Mouse (Mus musculus) embryonic fibroblast, embryonic 13.5 days (primary cell): ENCODE measurements at regions not wholly inside any gene's neighbourhood (a gene's known extent, or its start where the extent isn't known, plus 50 kb on each side); places are given as distances from the start of the nearest gene placed in this dataset.

Source experiments
- H3K27ac ChIP-seq: 2 replicates; pipeline ENCODE4 v1.5.1; 2012; ENCODE audit warnings: low read length, control low read depth, inconsistent platforms; ENCODE audit not compliant: insufficient read depth
- H3K4me1 ChIP-seq: 2 replicates; pipeline ENCODE4 v1.6.1; 2011; ENCODE audit warnings: low read length; ENCODE audit not compliant: control insufficient read depth, insufficient read depth
- H3K4me3 ChIP-seq: 2 replicates; pipeline ENCODE4 v1.5.1; 2011; ENCODE audit warnings: mild to moderate bottlenecking, control low read depth, low read length; ENCODE audit not compliant: insufficient read depth
- CTCF ChIP-seq: IDR thresholded peaks from 2 replicates; pipeline ENCODE4 v1.5.1; 2011; ENCODE audit warnings: mild to moderate bottlenecking, control low read depth, low read length, moderate library complexity, borderline replicate concordance; ENCODE audit not compliant: insufficient read depth
- POLR2A ChIP-seq: IDR thresholded peaks from 2 replicates; pipeline ENCODE4 v1.6.1; 2011; ENCODE audit warnings: low read depth, mild to moderate bottlenecking, control low read depth, low read length, moderate library complexity

DNA sequence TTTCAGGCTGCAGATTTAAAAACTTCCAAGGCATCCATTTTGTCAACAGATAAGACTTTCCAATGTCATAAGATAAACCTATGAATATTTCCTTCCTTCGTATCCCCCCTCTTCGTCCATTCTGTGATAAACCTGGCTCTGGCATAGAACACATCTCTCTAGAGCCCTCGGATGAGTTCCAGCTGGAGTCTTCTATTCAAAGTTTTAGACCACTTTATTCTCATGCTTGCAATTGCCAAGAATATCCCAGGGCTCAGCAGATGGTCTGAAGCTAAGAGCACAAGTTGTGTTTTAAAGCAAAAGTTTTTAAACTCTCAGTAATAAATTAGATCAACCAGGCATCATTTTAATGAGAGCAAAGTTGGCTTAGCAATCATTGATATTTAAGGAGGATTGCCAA lies 363.0 kb upstream of the Gm11042 start:
- Histone ChIP-seq H3K4me1 (no peaks in the 10 kb centered on the region), H3K4me3 (no peak overlapping the region), H3K27ac (no peak overlapping the region)
- no peak for TF ChIP-seq POLR2A
- TF ChIP-seq CTCF = no peak

DNA sequence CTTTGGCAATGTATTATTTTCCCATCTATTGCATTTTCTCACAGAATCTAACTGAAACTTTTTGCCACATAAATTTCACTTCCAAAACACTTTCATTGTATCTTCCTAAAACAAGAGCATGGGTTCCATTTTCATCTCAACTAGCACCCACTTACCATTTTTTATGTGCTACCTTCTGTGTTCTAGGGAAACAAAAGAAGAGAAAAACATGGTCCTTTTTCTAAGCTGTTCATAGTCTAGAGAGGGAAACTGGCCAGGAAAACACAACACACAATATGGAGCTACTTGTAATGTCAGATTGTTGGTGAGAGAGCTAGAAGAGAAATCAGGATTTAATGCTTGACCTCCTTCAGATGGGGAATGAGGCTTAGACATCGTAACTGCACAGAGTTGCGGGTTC lies 361.6 kb upstream of the Gm11042 start:
- Histone ChIP-seq H3K4me1 (no peaks in the 10 kb centered on the region), H3K27ac (no peak overlapping the region), H3K4me3 (no peak overlapping the region)
- TF ChIP-seq POLR2A (no peak), CTCF (no peak)

DNA sequence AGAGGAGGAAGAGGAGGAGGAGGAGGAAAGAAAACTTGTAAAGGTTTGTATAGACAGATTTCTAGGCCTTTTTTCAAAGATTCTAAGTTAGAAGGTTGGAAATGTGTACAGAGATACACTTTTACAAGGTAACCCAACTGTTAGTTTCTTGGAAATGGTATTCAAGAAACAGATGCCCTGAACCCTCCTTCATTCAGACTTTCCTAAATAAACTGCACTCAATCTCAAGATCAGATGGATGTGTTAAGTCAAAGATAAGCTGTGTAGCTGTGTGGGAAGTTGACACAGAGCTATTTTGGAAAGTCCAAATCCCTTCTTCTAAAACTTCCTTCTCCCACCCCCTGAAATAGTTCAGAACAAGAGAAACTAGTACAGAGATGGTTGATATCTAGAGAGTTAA lies 342.2 kb upstream of the Gm11042 start:
- H3K27ac ChIP-seq = no peak overlapping the region
- H3K4me1 ChIP-seq = no peaks in the 10 kb centered on the region
- TF ChIP-seq CTCF (no peak), POLR2A (no peak)
- no peak overlapping the region for H3K4me3 ChIP-seq

DNA sequence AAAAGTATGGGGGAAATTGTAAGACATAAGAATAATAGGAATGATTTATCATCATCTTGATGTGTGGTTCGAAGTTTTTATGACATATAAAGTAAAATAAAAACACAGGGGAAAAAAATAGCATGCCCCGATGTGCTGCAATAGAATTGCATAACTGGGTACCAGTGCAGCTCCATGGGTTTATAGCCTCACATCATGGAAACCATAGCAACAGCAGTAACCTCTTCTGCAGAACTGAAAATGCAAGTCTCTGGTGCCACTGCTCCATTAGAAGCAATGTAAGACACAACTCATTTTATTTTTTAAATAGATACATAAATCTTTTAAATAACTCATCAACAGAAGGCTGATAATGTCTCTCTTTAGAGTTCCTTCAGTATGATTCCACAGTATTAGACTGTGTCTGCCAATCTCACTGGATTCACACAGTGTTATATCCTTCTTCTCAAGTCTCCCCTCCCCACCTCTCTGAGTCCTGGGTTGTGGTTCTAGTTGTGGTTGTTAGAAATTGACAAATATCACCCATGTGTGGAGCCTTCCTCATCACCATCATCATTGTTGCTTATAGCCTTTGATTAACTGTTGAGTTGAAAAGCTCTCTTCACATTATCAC lies 340.9 kb upstream of the Gm11042 start:
- no peak for TF ChIP-seq POLR2A
- no peak overlapping the region for H3K4me3 ChIP-seq
- H3K4me1 ChIP-seq = no peaks in the 10 kb centered on the region
- H3K27ac ChIP-seq = no peak overlapping the region

DNA sequence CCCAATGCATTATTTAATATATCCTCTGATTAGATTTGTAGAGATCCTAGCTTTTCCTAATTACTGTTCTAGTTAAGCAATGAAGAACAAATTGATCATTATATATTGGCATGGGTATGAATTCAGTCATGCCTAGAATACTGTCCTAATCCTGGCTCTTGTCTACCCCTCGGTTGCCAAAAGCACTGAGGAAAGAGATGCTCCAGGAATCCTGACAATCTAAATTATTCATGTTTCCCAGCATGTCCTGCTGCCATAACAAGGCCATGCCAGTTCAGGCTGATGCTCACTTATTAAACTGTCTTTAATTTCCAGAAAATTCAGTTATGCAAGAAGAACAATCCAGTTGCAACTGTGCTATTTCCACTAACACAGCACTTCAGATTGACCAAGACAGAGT lies 335.1 kb upstream of the Gm11042 start:
- Histone ChIP-seq H3K4me3 (no peak overlapping the region), H3K4me1 (no peaks in the 10 kb centered on the region)
- TF ChIP-seq POLR2A (no peak), CTCF (no peak)

DNA sequence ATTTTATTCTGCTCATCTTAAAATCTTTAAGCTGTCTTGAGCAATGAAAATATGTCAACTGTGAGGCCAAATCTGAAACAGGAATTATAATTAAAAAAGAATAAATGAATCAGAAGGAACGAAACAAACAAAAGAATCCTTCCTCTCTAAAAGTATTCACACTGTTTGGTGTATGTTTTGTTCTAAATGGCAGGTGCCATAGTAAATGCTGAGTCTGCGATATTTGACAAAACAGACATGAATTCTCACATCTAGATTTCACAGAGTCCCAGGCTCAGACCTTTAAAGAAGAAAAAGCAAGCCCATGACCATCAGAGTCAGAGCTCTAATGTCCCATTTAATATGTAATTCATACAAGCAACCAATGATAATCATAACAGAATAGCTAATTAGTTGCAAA lies 316.6 kb upstream of the Gm11042 start:
- Histone ChIP-seq H3K4me1 (no peaks in the 10 kb centered on the region), H3K4me3 (no peak overlapping the region), H3K27ac (no peak overlapping the region)
- TF ChIP-seq POLR2A = no peak
- TF ChIP-seq CTCF = no peak

More for the DNA sequence above, 335.1 kb upstream of the Gm11042 start:
- H3K27ac ChIP-seq = no peak overlapping the region

DNA sequence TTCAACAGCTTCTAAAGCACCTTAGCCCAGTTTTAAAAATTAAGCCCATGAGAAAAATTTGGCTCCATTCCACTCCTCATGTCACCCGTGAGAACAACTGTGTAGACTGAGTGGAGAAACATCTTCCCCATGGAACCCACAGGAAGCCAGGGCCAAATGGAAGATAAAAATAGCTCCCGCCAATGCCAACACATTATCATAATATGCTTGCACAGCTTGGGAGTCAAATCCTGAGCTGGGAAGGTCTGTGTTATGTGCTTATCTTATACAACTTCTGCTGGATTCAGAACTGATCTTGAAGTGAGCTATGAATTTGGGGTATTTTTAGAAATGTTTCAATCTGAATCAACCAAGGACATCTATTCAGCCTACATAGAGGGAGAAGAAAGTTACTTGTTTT lies 279.0 kb upstream of the Gm11042 start:
- H3K4me3 ChIP-seq = no peak overlapping the region
- H3K27ac ChIP-seq = no peak overlapping the region
- TF ChIP-seq POLR2A (no peak), CTCF (no peak)
- no peaks in the 10 kb centered on the region for H3K4me1 ChIP-seq

DNA sequence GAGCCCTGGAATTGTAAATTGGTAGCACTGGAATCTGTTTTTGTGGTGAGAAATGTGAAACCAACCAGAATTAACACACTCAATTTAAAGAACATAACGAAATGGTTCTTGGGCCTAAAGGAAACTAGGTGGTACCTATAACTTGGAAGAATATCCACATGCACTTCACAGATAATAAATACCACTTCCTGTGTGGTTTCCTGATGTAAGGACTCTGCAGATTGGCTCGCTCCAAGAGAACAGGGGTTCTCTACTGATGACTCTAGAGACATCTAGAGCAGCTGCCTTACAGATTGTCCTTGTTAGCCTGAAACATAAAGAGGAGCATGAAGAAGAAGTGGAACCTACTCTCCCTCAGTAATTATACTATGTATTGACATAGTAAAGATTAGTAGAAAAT lies 238.4 kb upstream of the Gm11042 start:
- H3K4me3 ChIP-seq = no peak overlapping the region
- no peak for TF ChIP-seq POLR2A
- TF ChIP-seq CTCF = no peak
- H3K27ac ChIP-seq = no peak overlapping the region
- no peaks in the 10 kb centered on the region for H3K4me1 ChIP-seq

DNA sequence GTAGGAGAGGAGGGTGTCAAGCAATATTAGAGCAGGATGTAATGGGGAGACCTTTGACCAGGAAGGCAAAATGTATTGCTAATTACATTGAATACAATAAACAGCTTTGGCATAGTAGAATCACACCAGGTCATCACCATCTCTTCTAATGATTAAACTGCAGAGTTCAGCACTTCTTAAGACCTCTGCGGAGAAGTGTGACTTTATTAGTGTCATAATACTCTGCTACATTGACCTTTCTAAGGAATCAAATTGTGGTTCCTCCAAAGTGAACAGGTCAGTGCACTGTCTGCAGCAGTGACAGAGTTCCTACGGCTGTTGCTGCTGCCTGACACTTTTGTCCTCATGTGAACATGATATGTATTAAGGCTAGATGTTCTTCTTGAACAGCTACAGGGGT lies 228.0 kb upstream of the Gm11042 start:
- TF ChIP-seq CTCF (no peak), POLR2A (no peak)
- H3K27ac ChIP-seq = no peak overlapping the region
- H3K4me1 ChIP-seq = no peaks in the 10 kb centered on the region
- no peak overlapping the region for H3K4me3 ChIP-seq

DNA sequence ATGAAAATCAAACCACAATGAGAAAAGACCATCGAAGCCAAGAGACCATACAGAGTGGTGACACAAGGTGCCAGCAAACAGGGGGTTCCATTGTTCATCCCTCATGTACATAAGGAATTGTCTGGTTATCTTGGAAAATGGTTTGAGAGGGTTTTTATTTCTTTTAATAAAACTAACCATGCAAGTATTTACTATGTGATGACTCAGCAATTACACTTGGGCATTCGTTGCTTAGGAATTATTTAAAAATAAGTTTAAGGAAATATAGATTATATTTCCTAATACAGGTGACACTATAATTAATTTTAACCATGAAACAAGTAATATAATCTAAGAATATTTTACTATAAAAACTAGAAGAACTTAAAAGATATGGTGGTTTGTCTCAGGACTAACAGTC lies 218.7 kb upstream of the Gm11042 start:
- no peaks in the 10 kb centered on the region for H3K4me1 ChIP-seq
- H3K27ac ChIP-seq = no peak overlapping the region
- H3K4me3 ChIP-seq = no peak overlapping the region
- TF ChIP-seq CTCF = no peak
- TF ChIP-seq POLR2A = no peak
